Mouse (Mus musculus): Measurements from ENCODE around the gene A1cf.

DNA sequence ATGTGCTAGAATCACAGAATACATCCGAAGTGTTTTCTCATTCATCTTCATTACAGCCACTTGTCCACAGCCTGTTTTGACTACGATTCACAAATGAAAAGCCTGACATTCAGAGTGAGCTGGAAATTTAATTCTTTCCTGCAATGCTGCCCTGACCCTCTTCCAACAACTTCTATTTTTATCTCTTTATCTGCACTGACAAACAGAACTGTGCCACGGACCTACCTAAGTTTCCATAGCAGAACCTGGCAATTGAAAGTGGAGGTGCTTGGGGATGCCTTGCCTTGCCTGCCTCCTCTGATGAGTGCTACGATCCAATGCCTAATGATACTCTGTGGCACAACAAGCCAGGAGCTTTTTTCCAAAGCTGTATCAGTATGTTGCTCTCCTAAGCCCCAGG lies 21.4 kb downstream of the A1cf start:
- TF ChIP-seq CTCF (IDR thresholded peaks at IDR 0.05; ENCODE audit: borderline replicate concordance, insufficient read depth, low read depth, low read length): no peak
- no peak for TF ChIP-seq POLR2A (IDR thresholded peaks at IDR 0.05; ENCODE audit: borderline replicate concordance, insufficient read depth, low read length)

Measured in cerebellum, adult 2 months (tissue).